Mouse (Mus musculus): ENCODE data around the gene Cnpy3. TPM values are rescaled to one million over a fixed set of nuclear protein-coding genes. Genes with fewer than 3 reads are reported as not detected.

Gene Cnpy3
- polyA plus RNA-seq (2012; rRNA removed): 17.8 and 18.8 TPM in 2 replicates

GRCm38 (mm10) chr17:46751794-46752556 is at the start of gene Cnpy3:
Gene Cnpy3, minus strand, starts transcription at chr17:46752214.

GRCm38 (mm10) chr17:46782341-46783221 is 30.6 kb upstream of the Cnpy3 start, which contains the start of gene Rpl7l1:
Gene Rpl7l1, minus strand, starts transcription at chr17:46782672.

GRCm38 (mm10) chr17:46772404-46773277 is 20.6 kb upstream of the Cnpy3 start, which contains the start of gene 2310039H08Rik:
Gene 2310039H08Rik, plus strand, starts transcription at chr17:46772635.

GRCm38 (mm10) chr17:46763544-46763943 is 11.5 kb upstream of the Cnpy3 start, which contains the start of gene Ptcra:
Gene Ptcra, minus strand, starts transcription at chr17:46763712.

GRCm38 (mm10) chr17:46728904-46729318 is 23.1 kb downstream of the Cnpy3 start, which contains the start of gene Gnmt:
Gene Gnmt, minus strand, starts transcription at chr17:46729168.

GRCm38 (mm10) chr17:46710959-46711597 is 40.9 kb downstream of the Cnpy3 start, which contains the start of gene Pex6:
Gene Pex6, plus strand, starts transcription at chr17:46711463.

DNA sequence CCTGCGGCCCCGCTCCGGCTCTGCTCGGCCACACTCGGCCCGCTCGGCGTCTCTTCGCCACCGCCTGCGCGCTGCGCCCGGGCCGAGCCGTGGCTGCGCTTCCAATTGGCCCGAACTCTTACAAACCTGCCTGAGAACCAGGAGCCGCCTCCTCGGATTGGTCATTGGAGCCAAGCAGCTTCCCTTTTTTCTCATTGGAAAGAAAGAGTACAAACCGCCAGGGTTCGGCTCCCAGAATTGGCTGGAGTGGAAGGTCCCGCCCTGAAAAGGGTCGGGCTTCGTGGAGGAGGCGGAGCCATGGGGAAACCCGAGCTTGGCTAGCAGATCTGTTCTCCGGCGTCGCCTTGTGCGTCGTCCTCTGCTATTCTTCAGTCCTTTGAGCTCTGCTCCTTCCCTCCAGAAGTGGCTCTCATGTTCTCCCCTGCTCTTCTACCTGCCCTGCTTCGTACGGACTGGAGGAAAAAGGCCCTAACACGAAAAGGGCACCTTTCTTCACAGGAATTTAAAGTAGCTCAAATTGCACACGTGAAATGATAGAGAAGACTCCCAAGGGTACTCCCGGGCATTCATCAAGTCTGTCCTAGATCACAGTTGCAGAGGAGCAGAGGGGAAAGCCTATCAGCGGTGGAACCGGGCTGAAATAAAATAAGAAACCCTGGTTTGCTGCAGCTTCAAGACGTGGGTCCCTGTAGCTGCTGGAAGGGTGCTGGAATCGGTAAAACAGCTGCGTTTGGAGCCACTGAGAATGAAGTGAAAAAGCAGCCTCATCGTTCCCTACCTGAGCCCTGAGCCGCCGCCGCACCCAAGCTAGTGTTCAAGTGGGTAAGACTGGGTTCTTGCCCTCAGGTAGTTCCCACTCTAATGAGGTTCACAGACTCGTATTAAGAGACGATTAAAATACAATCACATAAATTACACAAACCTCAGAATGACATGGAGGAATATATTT is 46.9 kb downstream of the Cnpy3 start, which contains the start of gene Ppp2r5d:
Ppp2r5d (minus strand) TSS at position 225 of the 949 bp plus-strand sequence.

Other genes with a start within 250 kb of the Cnpy3 start
- gene Cul9, start 205.8 kb downstream of the Cnpy3 start, polyA plus RNA-seq (2012; rRNA removed): 0.53 and 0.63 TPM in 2 replicates
- 15.7 and 15.8 TPM in 2 replicates for gene Srf, start 196.0 kb downstream of the Cnpy3 start, polyA plus RNA-seq (2012; rRNA removed)
- 3.6 and 3.7 TPM in 2 replicates for gene Ptk7, start 122.7 kb downstream of the Cnpy3 start, polyA plus RNA-seq (2012; rRNA removed)
- gene Klc4, start 106.2 kb downstream of the Cnpy3 start, polyA plus RNA-seq (2012; rRNA removed): 3.3 and 4.2 TPM in 2 replicates
- gene Mrpl2, start 106.0 kb downstream of the Cnpy3 start, polyA plus RNA-seq (2012; rRNA removed): 35.6 and 37.0 TPM in 2 replicates
- 13.2 and 13.9 TPM in 2 replicates for gene Cul7, start 101.9 kb downstream of the Cnpy3 start, polyA plus RNA-seq (2012; rRNA removed)
- 21.1 and 24.2 TPM in 2 replicates for gene Rrp36, start 77.9 kb downstream of the Cnpy3 start, polyA plus RNA-seq (2012; rRNA removed)
- 38.2 and 43.8 TPM in 2 replicates for gene Mea1, start 73.4 kb downstream of the Cnpy3 start, polyA plus RNA-seq (2012; rRNA removed)
- 34.0 and 41.3 TPM in 2 replicates for gene Klhdc3, start 71.3 kb downstream of the Cnpy3 start, polyA plus RNA-seq (2012; rRNA removed)
- gene Ppp2r5d, start 47.1 kb downstream of the Cnpy3 start, polyA plus RNA-seq (2012; rRNA removed): 22.5 and 25.0 TPM in 2 replicates
- 8.4 and 8.9 TPM in 2 replicates for gene Pex6, start 40.8 kb downstream of the Cnpy3 start, polyA plus RNA-seq (2012; rRNA removed)
- 15.3 and 17.4 TPM in 2 replicates for gene Gnmt, start 23.0 kb downstream of the Cnpy3 start, polyA plus RNA-seq (2012; rRNA removed)
- gene Ptcra, start 11.5 kb upstream of the Cnpy3 start, polyA plus RNA-seq (2012; rRNA removed): 0.01 and 0.07 TPM in 2 replicates
- gene 2310039H08Rik, start 20.4 kb upstream of the Cnpy3 start, polyA plus RNA-seq (2012; rRNA removed): 32.9 and 35.8 TPM in 2 replicates
- 44.3 and 52.4 TPM in 2 replicates for gene Rpl7l1, start 30.5 kb upstream of the Cnpy3 start, polyA plus RNA-seq (2012; rRNA removed)
- 2.9 TPM in 2 replicates for gene Bicral, start 106.3 kb upstream of the Cnpy3 start, polyA plus RNA-seq (2012; rRNA removed)
- 8.6 and 9.1 TPM in 2 replicates for gene Tbcc, start 138.5 kb upstream of the Cnpy3 start, polyA plus RNA-seq (2012; rRNA removed)
- gene Prph2, start 158.2 kb upstream of the Cnpy3 start, polyA plus RNA-seq (2012; rRNA removed): not detected in 2 replicates